Mouse (Mus musculus): Measurements from ENCODE around the gene Clock. TPM values are rescaled to one million over a fixed set of nuclear protein-coding genes. Genes with fewer than 3 reads are reported as not detected.

Gene Clock
- polyA plus RNA-seq, 1 experiment: 0.01 TPM

DNA sequence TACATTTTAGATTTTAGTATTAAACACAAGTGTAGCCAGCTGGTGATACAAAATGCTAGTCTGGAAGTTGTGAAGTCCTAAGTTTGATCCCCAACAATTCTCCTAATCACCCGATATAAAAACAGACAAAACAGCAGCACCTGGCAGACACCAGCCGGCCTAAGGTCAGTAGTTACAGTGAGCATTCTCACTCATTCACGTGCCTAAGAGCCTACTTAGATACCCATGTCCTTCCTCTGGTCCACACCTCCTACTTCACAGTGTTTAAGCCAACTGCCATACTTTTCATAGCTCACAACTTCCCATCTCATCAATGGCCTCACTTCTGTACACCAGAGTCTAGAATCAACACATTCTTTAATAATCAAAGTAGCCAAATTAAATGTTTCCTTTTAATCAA is 61.3 kb downstream of the Clock start:
- Histone ChIP-seq H3K27me3 (ENCODE audit: control insufficient read depth) (no peaks in the 10 kb centered on the region), H3K9me3 (ENCODE audit: control insufficient read depth, low read length) (no peaks in the 10 kb centered on the region), H3K36me3 (ENCODE audit: control insufficient read depth) (peaks cover 11% of the 10 kb centered on the region), H3K4me3 (replicated peaks) (no peak overlapping the region), H3K4me1 (ENCODE audit: control insufficient read depth) (no peaks in the 10 kb centered on the region)
- TF ChIP-seq GATA1 (IDR thresholded peaks at IDR 0.05; ENCODE audit: low read length) (no peak), TAL1 (IDR thresholded peaks at IDR 0.05; ENCODE audit: low read length) (no peak)

DNA sequence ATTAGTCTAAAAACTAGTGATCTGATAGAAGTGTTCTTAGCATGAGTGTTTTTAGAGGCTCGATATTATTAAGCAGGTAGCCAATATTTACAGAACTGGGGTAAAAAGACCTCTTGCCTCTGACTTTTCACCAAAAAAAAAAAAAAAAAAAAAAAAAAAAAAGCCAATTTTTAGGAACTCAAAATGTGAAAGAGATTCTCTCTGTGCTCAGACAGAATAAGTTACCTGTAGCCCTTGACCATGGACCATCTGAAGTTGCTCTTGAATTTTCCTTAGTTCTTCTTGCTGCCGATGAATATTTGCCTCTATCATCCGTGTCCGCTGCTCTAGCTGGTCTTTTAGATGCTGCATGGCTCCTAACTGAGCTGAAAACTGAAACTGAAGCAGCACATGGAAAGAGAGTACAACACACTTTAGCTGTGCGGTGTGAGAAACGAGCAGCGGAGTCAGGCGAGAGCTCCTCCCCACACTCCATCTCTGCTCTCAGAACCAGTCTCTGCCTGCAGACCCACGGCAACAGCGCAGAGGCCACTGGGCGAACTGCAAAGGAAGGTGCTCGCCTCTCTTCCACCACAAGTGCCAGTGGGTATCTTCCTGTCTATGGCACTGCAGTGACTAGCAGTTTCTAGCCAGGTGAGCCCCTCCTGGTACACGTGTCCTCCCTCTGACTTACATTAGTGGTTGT is 73.3 kb downstream of the Clock start:
- H3K9me3 ChIP-seq (ENCODE audit: control insufficient read depth, low read length): no peaks in the 10 kb centered on the region
- TF ChIP-seq TAL1 (IDR thresholded peaks at IDR 0.05; ENCODE audit: low read length): no peak; the same call in 2 of the 3 replicates
- no peak for TF ChIP-seq GATA1 (IDR thresholded peaks at IDR 0.05; ENCODE audit: low read length)
- H3K4me1 ChIP-seq (ENCODE audit: control insufficient read depth): no peaks in the 10 kb centered on the region
- H3K36me3 ChIP-seq (ENCODE audit: control insufficient read depth): peaks cover 31% of the 10 kb centered on the region
- no peak overlapping the region for H3K4me3 ChIP-seq (replicated peaks)
- no peaks in the 10 kb centered on the region for H3K27me3 ChIP-seq (ENCODE audit: control insufficient read depth)

DNA sequence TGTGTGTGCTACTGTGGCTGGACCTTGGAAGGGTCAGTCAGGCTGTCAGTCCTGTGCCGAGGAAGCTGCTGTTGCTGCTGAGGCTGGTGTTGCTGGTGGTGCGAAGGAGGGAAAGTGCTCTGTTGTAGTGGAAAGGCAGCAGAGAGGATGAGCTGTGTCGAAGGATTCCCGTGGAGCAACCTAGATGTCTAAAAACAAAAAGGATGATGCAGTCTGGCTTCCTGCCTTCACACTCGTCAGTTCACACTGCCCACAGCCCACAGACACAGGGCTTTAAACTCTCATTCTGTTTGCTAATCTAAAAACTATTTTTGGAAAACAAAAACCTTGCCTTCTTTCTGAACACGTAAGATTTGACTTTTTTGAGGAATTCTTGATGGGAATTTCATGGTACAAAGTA is 87.9 kb downstream of the Clock start:
- H3K27me3 ChIP-seq (ENCODE audit: control insufficient read depth): no peaks in the 10 kb centered on the region
- peaks cover 8% of the 10 kb centered on the region for H3K4me1 ChIP-seq (ENCODE audit: control insufficient read depth)
- H3K4me3 ChIP-seq (replicated peaks): no peak overlapping the region
- H3K36me3 ChIP-seq (ENCODE audit: control insufficient read depth): peaks cover 25% of the 10 kb centered on the region
- TF ChIP-seq GATA1 (IDR thresholded peaks at IDR 0.05; ENCODE audit: low read length) (no peak), TAL1 (IDR thresholded peaks at IDR 0.05; ENCODE audit: low read length) (no peak)
- H3K9me3 ChIP-seq (ENCODE audit: control insufficient read depth, low read length): no peaks in the 10 kb centered on the region

DNA sequence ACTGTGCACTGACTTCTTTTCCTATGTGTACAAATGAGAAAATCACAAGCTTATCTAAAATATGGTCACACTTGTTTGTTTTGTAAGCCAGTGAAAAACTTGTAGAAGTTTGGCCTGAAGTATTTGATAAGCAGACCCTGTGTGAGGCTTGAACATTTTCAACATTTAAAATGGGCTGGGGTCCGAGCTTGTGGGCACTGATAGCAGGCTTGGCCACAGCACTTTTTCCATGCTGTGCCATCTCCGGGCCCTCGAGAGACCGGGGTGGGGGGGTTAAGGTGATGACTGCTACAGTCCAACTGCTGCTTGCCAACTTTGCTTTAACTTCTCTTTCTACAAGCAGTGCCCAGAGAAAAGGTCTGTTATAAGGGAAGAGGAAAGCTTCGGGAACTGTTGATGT is 96.5 kb downstream of the Clock start:
- no peaks in the 10 kb centered on the region for H3K4me1 ChIP-seq (ENCODE audit: control insufficient read depth)
- TF ChIP-seq TAL1 (IDR thresholded peaks at IDR 0.05; ENCODE audit: low read length): no peak
- TF ChIP-seq GATA1 (IDR thresholded peaks at IDR 0.05; ENCODE audit: low read length): no peak
- H3K4me3 ChIP-seq (replicated peaks): no peak overlapping the region
- no peaks in the 10 kb centered on the region for H3K9me3 ChIP-seq (ENCODE audit: control insufficient read depth, low read length)
- peaks cover 86% of the 10 kb centered on the region for H3K36me3 ChIP-seq (ENCODE audit: control insufficient read depth)
- no peaks in the 10 kb centered on the region for H3K27me3 ChIP-seq (ENCODE audit: control insufficient read depth)

DNA sequence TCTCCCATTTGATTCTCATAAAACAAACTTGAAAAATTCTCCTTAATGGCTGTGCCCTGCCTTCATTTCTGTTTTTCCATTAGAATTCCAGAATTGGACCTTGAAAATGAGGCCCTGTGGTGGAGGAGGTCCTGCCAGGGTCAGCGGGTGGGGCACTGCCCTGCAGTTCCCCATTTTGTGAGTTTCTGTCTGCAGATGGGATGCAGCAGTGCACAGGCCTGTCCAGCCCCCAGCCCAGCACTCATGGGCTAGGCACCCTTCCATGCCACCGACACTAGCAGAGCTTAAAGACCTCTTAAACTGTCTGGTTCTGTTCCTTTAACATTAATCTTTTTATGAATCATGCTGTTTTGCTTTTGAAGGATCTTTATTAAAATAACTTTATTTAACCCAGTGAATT is 98.7 kb downstream of the Clock start:
- Histone ChIP-seq H3K9me3 (ENCODE audit: control insufficient read depth, low read length) (no peaks in the 10 kb centered on the region), H3K4me3 (replicated peaks) (no peak overlapping the region), H3K36me3 (ENCODE audit: control insufficient read depth) (peaks cover 95% of the 10 kb centered on the region), H3K4me1 (ENCODE audit: control insufficient read depth) (no peaks in the 10 kb centered on the region), H3K27me3 (ENCODE audit: control insufficient read depth) (no peaks in the 10 kb centered on the region)
- no peak for TF ChIP-seq TAL1 (IDR thresholded peaks at IDR 0.05; ENCODE audit: low read length)
- TF ChIP-seq GATA1 (IDR thresholded peaks at IDR 0.05; ENCODE audit: low read length): no peak

DNA sequence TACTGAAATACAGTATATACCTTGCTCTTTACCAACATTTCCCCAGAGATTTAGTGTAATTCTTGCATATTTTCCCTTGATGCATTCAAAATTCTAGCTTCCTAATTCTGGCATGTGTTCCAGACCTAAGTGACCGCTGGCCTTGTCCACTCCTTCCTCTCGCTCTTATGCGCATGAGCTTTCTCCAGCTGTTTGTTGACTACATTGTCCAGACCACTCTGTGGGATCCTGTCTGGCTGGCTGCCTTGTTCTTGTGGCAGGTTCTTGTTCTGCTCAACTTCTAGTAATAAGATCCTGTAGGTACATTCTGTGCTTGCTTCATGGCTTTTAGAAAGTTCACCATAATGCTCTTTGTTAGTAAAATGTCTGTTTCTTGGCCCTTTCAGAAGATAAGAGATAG is 101.4 kb downstream of the Clock start:
- H3K27me3 ChIP-seq (ENCODE audit: control insufficient read depth): no peaks in the 10 kb centered on the region
- no peaks in the 10 kb centered on the region for H3K9me3 ChIP-seq (ENCODE audit: control insufficient read depth, low read length)
- peaks cover 91% of the 10 kb centered on the region for H3K36me3 ChIP-seq (ENCODE audit: control insufficient read depth)
- no peak for TF ChIP-seq TAL1 (IDR thresholded peaks at IDR 0.05; ENCODE audit: low read length)
- no peak for TF ChIP-seq GATA1 (IDR thresholded peaks at IDR 0.05; ENCODE audit: low read length)
- H3K4me1 ChIP-seq (ENCODE audit: control insufficient read depth): no peaks in the 10 kb centered on the region
- no peak overlapping the region for H3K4me3 ChIP-seq (replicated peaks)

DNA sequence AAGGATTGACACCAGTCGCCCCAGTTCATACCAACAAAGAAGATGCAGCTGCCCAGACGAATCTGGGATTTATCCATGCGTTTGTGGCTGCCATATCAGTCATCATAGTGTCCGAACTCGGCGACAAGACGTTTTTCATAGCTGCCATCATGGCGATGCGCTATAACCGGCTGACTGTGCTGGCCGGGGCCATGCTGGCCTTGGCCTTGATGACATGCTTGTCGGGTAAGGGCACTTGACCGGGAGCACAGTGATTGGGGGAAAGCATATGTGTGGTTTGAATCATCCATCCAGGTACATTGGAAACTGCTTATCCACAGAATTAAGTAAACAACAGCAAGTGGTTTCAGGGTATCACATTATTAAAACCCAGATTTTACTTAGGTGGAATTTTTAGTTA is 105.2 kb downstream of the Clock start:
- no peaks in the 10 kb centered on the region for H3K27me3 ChIP-seq (ENCODE audit: control insufficient read depth)
- peaks cover 80% of the 10 kb centered on the region for H3K36me3 ChIP-seq (ENCODE audit: control insufficient read depth)
- peaks cover 4% of the 10 kb centered on the region for H3K4me1 ChIP-seq (ENCODE audit: control insufficient read depth)
- no peaks in the 10 kb centered on the region for H3K9me3 ChIP-seq (ENCODE audit: control insufficient read depth, low read length)
- no peak for TF ChIP-seq TAL1 (IDR thresholded peaks at IDR 0.05; ENCODE audit: low read length)
- no peak for TF ChIP-seq GATA1 (IDR thresholded peaks at IDR 0.05; ENCODE audit: low read length)
- H3K4me3 ChIP-seq (replicated peaks): no peak overlapping the region

DNA sequence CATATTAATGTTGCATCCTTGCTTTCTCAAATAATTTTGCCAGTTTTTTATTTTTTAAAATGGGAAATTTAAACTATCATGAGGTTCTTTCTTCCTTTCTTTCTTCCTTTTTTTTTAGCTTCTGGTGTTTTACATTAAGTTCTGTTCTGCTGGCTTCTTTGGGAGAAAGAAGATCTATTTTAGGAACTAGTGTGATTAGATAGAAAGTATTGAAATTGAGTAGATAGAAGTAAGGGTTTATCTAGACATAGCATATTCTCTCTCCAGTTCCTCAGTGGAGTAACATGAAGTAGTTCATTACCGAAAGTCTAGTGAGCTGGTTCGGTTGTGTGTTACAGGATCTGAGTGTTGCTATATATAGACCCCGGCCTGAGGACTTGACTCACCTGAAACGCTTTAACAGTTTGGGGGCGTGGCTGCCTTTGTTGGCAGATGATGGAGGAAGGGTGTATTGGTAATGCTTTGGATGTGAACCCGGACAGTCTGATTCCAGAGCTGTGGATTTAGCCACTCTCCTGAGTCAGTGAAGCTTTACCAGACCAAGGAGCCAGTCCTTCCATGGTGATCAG is 110.1 kb downstream of the Clock start:
- H3K4me3 ChIP-seq (replicated peaks): no peak overlapping the region

DNA sequence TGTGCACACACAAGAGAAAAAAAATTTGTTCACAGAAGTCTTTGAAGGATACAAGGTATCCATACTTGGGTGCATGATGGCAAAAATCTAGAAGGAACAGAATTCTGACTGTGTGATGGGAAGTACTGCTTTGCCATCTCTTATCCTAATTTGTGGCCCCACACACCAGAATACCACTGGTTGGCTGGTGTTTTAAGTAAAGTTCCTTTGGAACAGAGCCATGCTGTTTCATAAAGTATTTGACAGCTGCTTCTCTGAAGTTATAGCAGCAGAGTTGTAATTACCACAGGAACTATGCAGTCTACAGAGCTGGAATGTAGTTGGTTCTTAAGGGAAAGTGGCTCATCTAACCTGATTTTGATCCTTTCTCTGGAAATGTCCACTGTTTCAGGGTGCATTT is 111.5 kb downstream of the Clock start:
- Histone ChIP-seq H3K4me3 (replicated peaks) (no peak overlapping the region), H3K9me3 (ENCODE audit: control insufficient read depth, low read length) (no peaks in the 10 kb centered on the region), H3K36me3 (ENCODE audit: control insufficient read depth) (peaks cover 64% of the 10 kb centered on the region), H3K27me3 (ENCODE audit: control insufficient read depth) (no peaks in the 10 kb centered on the region), H3K4me1 (ENCODE audit: control insufficient read depth) (peaks cover 46% of the 10 kb centered on the region)
- no peak for TF ChIP-seq TAL1 (IDR thresholded peaks at IDR 0.05; ENCODE audit: low read length)
- TF ChIP-seq GATA1 (IDR thresholded peaks at IDR 0.05; ENCODE audit: low read length): no peak

More for the DNA sequence above, 110.1 kb downstream of the Clock start:
- H3K36me3 ChIP-seq (ENCODE audit: control insufficient read depth): peaks cover 63% of the 10 kb centered on the region
- H3K4me1 ChIP-seq (ENCODE audit: control insufficient read depth): peaks cover 37% of the 10 kb centered on the region
- no peaks in the 10 kb centered on the region for H3K9me3 ChIP-seq (ENCODE audit: control insufficient read depth, low read length)
- H3K27me3 ChIP-seq (ENCODE audit: control insufficient read depth): no peaks in the 10 kb centered on the region
- no peak for TF ChIP-seq GATA1 (IDR thresholded peaks at IDR 0.05; ENCODE audit: low read length)
- TF ChIP-seq TAL1 (IDR thresholded peaks at IDR 0.05; ENCODE audit: low read length): no peak

Data from erythroblast, embryonic 14.5 days (primary cell).